Mouse (Mus musculus) CH12.LX (cell line): ENCODE data around the gene Prpf4b.

ENCODE experiments used
- CTCF ChIP-seq, 2 experiments: IDR thresholded peaks in 1 of 2; conservative IDR thresholded peaks in 1 of 2; 2 replicates each; pipeline ENCODE4 v1.5.1; 2011 to 2012; ENCODE audit warnings: low read depth in 2 of 2, low read length in 2 of 2, improper control_type of control experiment in 1 of 2, inconsistent platforms in 1 of 2, mild to moderate bottlenecking in 1 of 2, moderate library complexity in 1 of 2
- EP300 ChIP-seq: IDR thresholded peaks from 2 replicates; pipeline ENCODE4 v1.6.1; 2011; ENCODE audit warnings: low read length, improper control_type of control experiment
- MAX ChIP-seq: IDR thresholded peaks from 2 replicates; pipeline ENCODE4 v1.6.1; 2011; ENCODE audit warnings: low read length, improper control_type of control experiment
- POLR2A ChIP-seq: IDR thresholded peaks from 2 replicates; pipeline ENCODE4 v1.6.1; 2011; ENCODE audit warnings: low read depth, mild to moderate bottlenecking, improper control_type of control experiment, low read length
- SMC3 ChIP-seq: IDR thresholded peaks from 2 replicates; pipeline ENCODE4 v1.6.1; 2011; ENCODE audit warnings: low read depth, low read length, improper control_type of control experiment
- TCF12 ChIP-seq: IDR thresholded peaks from 2 replicates; pipeline ENCODE4 v1.6.1; 2014; ENCODE audit warnings: low read depth, mild to moderate bottlenecking, inconsistent platforms, low read length, improper control_type of control experiment

DNA sequence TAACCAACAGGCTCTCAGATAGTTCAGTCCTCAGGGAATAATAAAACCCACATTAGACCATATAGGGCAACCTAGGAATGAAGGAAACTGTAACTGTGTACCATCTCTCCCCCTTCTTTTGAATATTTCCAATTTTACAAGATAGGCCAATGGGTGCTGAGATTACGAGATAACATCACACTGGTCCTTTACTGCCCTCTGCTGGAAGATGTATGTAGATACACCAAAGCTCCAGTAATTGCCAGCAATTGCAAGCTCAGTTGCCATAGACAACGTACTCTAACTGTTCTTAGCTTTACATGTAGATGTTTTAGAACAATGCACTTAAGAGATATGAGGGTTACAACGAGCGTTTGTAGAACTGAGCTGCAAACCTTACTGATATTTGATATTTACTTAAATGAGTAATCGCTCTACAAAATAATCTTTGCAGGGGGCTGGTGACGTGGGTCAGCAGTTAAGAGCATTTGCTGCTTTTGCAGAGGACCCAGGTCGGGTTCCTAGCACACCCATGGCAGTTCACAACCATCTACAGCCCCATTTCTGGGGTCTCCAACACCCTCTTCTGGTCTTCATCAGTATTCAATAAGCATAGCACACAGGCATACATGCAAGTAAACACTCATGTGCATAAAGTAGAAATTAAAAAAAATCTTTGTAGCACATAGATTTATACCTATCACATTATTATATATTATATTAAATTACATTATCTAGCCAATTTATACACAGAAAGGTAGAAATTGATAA is 10.5 kb upstream of the Prpf4b start:
- peak; percentile 82 to 87 for TF ChIP-seq CTCF (conservative IDR thresholded peaks at IDR 0.05 in 1 of 2, IDR thresholded peaks at IDR 0.05 in 1 of 2; ENCODE audit: low read depth in 2 of 2, low read length in 2 of 2)
- TF ChIP-seq POLR2A: no peak
- TF ChIP-seq EP300: no peak
- no peak for TF ChIP-seq TCF12
- no peak for TF ChIP-seq MAX
- TF ChIP-seq SMC3: peak; percentile 78
